Mouse (Mus musculus) liver, embryonic 16.5 days (tissue): ENCODE measurements around the gene Olfm1. TPM values are rescaled to one million over a fixed set of nuclear protein-coding genes. Genes with fewer than 3 reads are reported as not detected.

Source experiments
- ATAC-seq: fragments of 200-750 bp; cut with Nextera tagmentation; 2 replicates; pipeline ENCODE4 v1.8.0; 2017; ENCODE audit warnings: low read depth, mild to moderate bottlenecking, moderate number of reproducible peaks, moderate library complexity
- H3K27ac ChIP-seq: fragments of 300-500 bp; sonication (generic); 2 replicates; pipeline ENCODE4 v1.5.1; 2014; ENCODE audit warnings: mild to moderate bottlenecking, low read length
- H3K27me3 ChIP-seq: fragments of 300-500 bp; sonication (generic); 2 replicates; pipeline ENCODE4 v1.6.1; 2014; ENCODE audit warnings: low read depth, low read length, mixed read lengths; ENCODE audit not compliant: control insufficient read depth, insufficient read depth
- H3K36me3 ChIP-seq: fragments of 300-500 bp; sonication (generic); 2 replicates; pipeline ENCODE4 v1.6.1; 2014; ENCODE audit warnings: mild to moderate bottlenecking; ENCODE audit not compliant: control insufficient read depth, insufficient read depth
- H3K4me1 ChIP-seq: fragments of 300-500 bp; sonication (generic); 2 replicates; pipeline ENCODE4 v1.6.1; 2014; ENCODE audit warnings: low read depth, low read length, mixed read lengths; ENCODE audit not compliant: control insufficient read depth
- H3K4me2 ChIP-seq: fragments of 300-500 bp; sonication (generic); 2 replicates; pipeline ENCODE4 v1.6.1; 2014; ENCODE audit warnings: low read depth, low read length, mixed read lengths
- H3K4me3 ChIP-seq: fragments of 300-500 bp; sonication (generic); 2 replicates; pipeline ENCODE4 v1.5.1; 2014; ENCODE audit warnings: low read depth, mild to moderate bottlenecking, low read length
- H3K9ac ChIP-seq: fragments of 300-500 bp; sonication (generic); 2 replicates; pipeline ENCODE4 v1.6.1; 2014; ENCODE audit warnings: low read depth, low read length
- H3K9me3 ChIP-seq: fragments of 300-500 bp; sonication (generic); replicated peaks from 2 replicates; pipeline ENCODE4 v1.6.1; 2016; ENCODE audit warnings: low read length; ENCODE audit not compliant: control insufficient read depth
- WGBS: fragments of 180-500 bp; shearing (Covaris S2); extraction: QIAGEN DNeasy Blood & Tissue Kit; methylation state at CpG from one replicate; pipeline ENCODE4 v1.1.7; 2014; ENCODE audit not compliant: insufficient replicate concordance; 5-methylcytosine and 5-hydroxymethylcytosine counted together
- polyA plus RNA-seq: library from polyadenylated mRNA; unstranded; fragments of >200 nt; fragmentation: Nextera tagmentation; extraction: Ambion mirVana; gene quantifications from 2 replicates; pipeline ENCODE4 v1.2.1, GENCODE M21; 2015

Gene Olfm1
- polyA plus RNA-seq, 1 experiment from 2014 or later, result 0.89 TPM

GRCm38 (mm10) chr2:28256029-28256428 is 63.2 kb downstream of the Olfm1 start:
- Histone ChIP-seq H3K27ac (no peak overlapping the region), H3K27me3 (no peaks in the 10 kb centered on the region), H3K9me3 (no peaks in the 10 kb centered on the region), H3K36me3 (no peaks in the 10 kb centered on the region), H3K4me2 (no peak overlapping the region), H3K4me3 (no peak overlapping the region), H3K9ac (no peak overlapping the region), H3K4me1 (no peaks in the 10 kb centered on the region)
- WGBS, result 64% methylated on average over 7 of the region's 7 CpGs
- no peak for ATAC-seq

DNA sequence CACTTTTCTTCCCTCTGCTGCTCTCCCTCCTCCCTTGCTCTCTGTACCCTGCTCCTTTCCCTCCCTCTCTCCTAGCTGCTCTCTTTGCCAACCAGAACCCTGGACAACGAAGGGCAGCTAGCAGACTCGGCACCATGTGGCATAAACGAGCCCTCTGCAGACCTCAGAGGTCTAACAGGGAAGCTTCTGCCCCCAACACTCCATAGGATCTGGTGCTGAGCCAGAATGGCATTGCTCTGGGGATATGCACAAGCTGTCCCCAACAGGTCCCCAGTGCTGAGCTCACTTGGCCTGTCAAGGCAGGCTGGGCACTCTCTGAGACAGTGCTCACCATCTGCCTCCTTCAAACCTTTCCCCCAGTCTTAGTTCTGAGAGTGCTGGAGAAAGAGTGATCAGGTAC is 68.6 kb downstream of the Olfm1 start:
- Histone ChIP-seq H3K27me3 (no peaks in the 10 kb centered on the region), H3K4me2 (no peak overlapping the region), H3K4me3 (no peak overlapping the region), H3K36me3 (no peaks in the 10 kb centered on the region), H3K9ac (no peak overlapping the region), H3K4me1 (no peaks in the 10 kb centered on the region), H3K27ac (no peak overlapping the region), H3K9me3 (no peaks in the 10 kb centered on the region)
- ATAC-seq, result no peak
- 50% methylated on average over 3 of the region's 3 CpGs for WGBS

- Histone ChIP-seq H3K4me2 (no peak overlapping the region), H3K36me3 (no peaks in the 10 kb centered on the region), H3K9ac (no peak overlapping the region), H3K4me3 (no peak overlapping the region), H3K27ac (no peak overlapping the region), H3K9me3 (no peaks in the 10 kb centered on the region), H3K4me1 (no peaks in the 10 kb centered on the region), H3K27me3 (no peaks in the 10 kb centered on the region)
- ATAC-seq, result no peak
- 60% methylated on average over 3 of the region's 3 CpGs for WGBS
Measured at GRCm38 (mm10) chr2:28267776-28268275, 75.0 kb downstream of the Olfm1 start.

- H3K27ac ChIP-seq, result no peak overlapping the region
- no peaks in the 10 kb centered on the region for H3K36me3 ChIP-seq
- H3K4me1 ChIP-seq, result no peaks in the 10 kb centered on the region
- H3K4me3 ChIP-seq, result no peak overlapping the region
- no peak overlapping the region for H3K9ac ChIP-seq
- WGBS, result 24% methylated on average over 4 of the region's 4 CpGs
- ATAC-seq, result no peak
- no peaks in the 10 kb centered on the region for H3K27me3 ChIP-seq
- H3K4me2 ChIP-seq, result no peak overlapping the region
- no peaks in the 10 kb centered on the region for H3K9me3 ChIP-seq
Measured at GRCm38 (mm10) chr2:28270561-28270960, 77.8 kb downstream of the Olfm1 start.

- no peaks in the 10 kb centered on the region for H3K4me1 ChIP-seq
- 55% methylated on average over 11 of the region's 11 CpGs for WGBS
- H3K4me3 ChIP-seq, result no peak overlapping the region
- no peaks in the 10 kb centered on the region for H3K36me3 ChIP-seq
- no peak overlapping the region for H3K27ac ChIP-seq
- ATAC-seq, result no peak
- H3K9me3 ChIP-seq, result no peaks in the 10 kb centered on the region
- no peaks in the 10 kb centered on the region for H3K27me3 ChIP-seq
- no peak overlapping the region for H3K9ac ChIP-seq
- no peak overlapping the region for H3K4me2 ChIP-seq
Measured at GRCm38 (mm10) chr2:28272218-28272965, 79.6 kb downstream of the Olfm1 start.

GRCm38 (mm10) chr2:28274006-28274405 is 81.2 kb downstream of the Olfm1 start:
- WGBS, result 53% methylated on average over 5 of the region's 5 CpGs
- ATAC-seq, result no peak
- H3K9ac ChIP-seq, result no peak overlapping the region
- H3K27me3 ChIP-seq, result no peaks in the 10 kb centered on the region
- H3K36me3 ChIP-seq, result no peaks in the 10 kb centered on the region
- no peak overlapping the region for H3K4me2 ChIP-seq
- no peak overlapping the region for H3K27ac ChIP-seq
- no peaks in the 10 kb centered on the region for H3K4me1 ChIP-seq
- H3K9me3 ChIP-seq, result no peaks in the 10 kb centered on the region
- H3K4me3 ChIP-seq, result no peak overlapping the region

- H3K36me3 ChIP-seq, result no peaks in the 10 kb centered on the region
- H3K27me3 ChIP-seq, result no peaks in the 10 kb centered on the region
- H3K4me2 ChIP-seq, result no peak overlapping the region
- H3K9ac ChIP-seq, result no peak overlapping the region
- 60% methylated on average over 3 of the region's 3 CpGs for WGBS
- ATAC-seq, result no peak
- H3K4me3 ChIP-seq, result no peak overlapping the region
- H3K9me3 ChIP-seq, result no peaks in the 10 kb centered on the region
- H3K4me1 ChIP-seq, result no peaks in the 10 kb centered on the region
- no peak overlapping the region for H3K27ac ChIP-seq
Measured at GRCm38 (mm10) chr2:28275345-28275744, 82.6 kb downstream of the Olfm1 start.

DNA sequence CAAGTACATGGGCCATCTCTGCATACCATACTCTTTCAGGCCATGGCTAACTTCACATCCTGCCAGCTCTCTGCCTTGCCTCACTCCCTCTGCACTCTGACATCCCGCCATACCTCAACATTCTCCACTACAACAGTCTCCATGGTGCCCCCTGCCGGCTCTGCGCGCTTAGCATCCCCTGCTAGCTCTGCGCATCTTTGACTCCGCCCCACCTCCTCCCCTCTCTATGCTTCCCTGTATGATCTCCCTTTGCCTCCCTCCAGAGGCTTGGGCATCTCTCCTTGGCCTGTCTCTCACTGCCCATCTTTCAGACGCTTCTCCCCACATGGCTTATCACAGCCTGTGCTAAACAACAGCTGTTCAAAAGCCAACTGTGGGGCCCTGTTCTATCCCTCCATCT is 85.4 kb downstream of the Olfm1 start:
- no peaks in the 10 kb centered on the region for H3K4me1 ChIP-seq
- H3K27ac ChIP-seq, result no peak overlapping the region
- no peaks in the 10 kb centered on the region for H3K27me3 ChIP-seq
- no peaks in the 10 kb centered on the region for H3K9me3 ChIP-seq
- no peak for ATAC-seq
- H3K4me2 ChIP-seq, result no peak overlapping the region
- WGBS, result 12% methylated on average over 7 of the region's 7 CpGs
- H3K4me3 ChIP-seq, result no peak overlapping the region
- H3K9ac ChIP-seq, result no peak overlapping the region
- no peaks in the 10 kb centered on the region for H3K36me3 ChIP-seq

- Histone ChIP-seq H3K36me3 (no peaks in the 10 kb centered on the region), H3K9ac (no peak overlapping the region), H3K4me1 (no peaks in the 10 kb centered on the region), H3K4me2 (no peak overlapping the region), H3K27me3 (no peaks in the 10 kb centered on the region), H3K27ac (no peak overlapping the region), H3K9me3 (no peaks in the 10 kb centered on the region), H3K4me3 (no peak overlapping the region)
- WGBS, result 70% methylated on average over 10 of the region's 10 CpGs
- no peak for ATAC-seq
Measured at GRCm38 (mm10) chr2:28278853-28279252, 86.1 kb downstream of the Olfm1 start.
